Mouse (Mus musculus): ENCODE measurements around the gene Ano8.
"Not testable (repeated sequence)": the region's sequence is repeated elsewhere in the genome, so short reads cannot be mapped to it uniquely, and the experiment has no call there.

Ano8 gene

GRCm38 (mm10) chr8:71437041-71437440 lies 48.7 kb downstream of the Ano8 start:
- no peak for DNase-seq

GRCm38 (mm10) chr8:71432935-71433334 lies 52.8 kb downstream of the Ano8 start:
- not testable (repeated sequence) for DNase-seq
